30 mouse cellular contexts compared by ENCODE assay signal in genomic region chr4:139702914-139703313, GRCm38 (mm10). TPM values are rescaled to one million over a fixed set of nuclear protein-coding genes. Genes with fewer than 3 reads are reported as not detected.
"Had no signal": no experiment of that assay in that cellular context is flagged by ENCODE, and none has a peak within 500 bp of the region (broad histone marks: within the 10 kb centered on the region; RNA-seq: fewer than 3 reads in every experiment).

No protein-coding gene starts in this region.

- ATAC-seq: hindbrain, postnatal 0 days; intestine, embryonic 16.5 days had no signal

- DNase-seq: gastrocnemius, postnatal 14 days; gastrocnemius, postnatal 36 days; heart, adult 11 months; heart, adult 2 months; heart, postnatal 14 days; heart, postnatal 36 days; kidney, adult 11 months; kidney, adult 2 months; kidney, adult 9 months; kidney, postnatal 14 days; layer of hippocampus, adult 9-11 months; layer of hippocampus, postnatal 36 days had no signal

- H3K9me3 ChIP-seq: heart, embryonic 13.5 days; heart, embryonic 15.5 days; hindbrain, embryonic 13.5 days; hindbrain, embryonic 15.5 days; kidney, embryonic 15.5 days; limb, embryonic 10.5 days had no signal

- H3K4me1 ChIP-seq: heart, embryonic 13.5 days; heart, embryonic 15.5 days; hindbrain, embryonic 15.5 days had no signal

- H3K4me2 ChIP-seq: heart, embryonic 11.5 days; heart, embryonic 13.5 days; heart, embryonic 15.5 days; hindbrain, embryonic 13.5 days; hindbrain, embryonic 15.5 days; kidney, embryonic 15.5 days; limb, embryonic 12.5 days; liver, embryonic 11.5 days had no signal

- H3K27me3 ChIP-seq: hindbrain, embryonic 15.5 days had no signal

- H3K27ac ChIP-seq: heart, adult 2 months; heart, embryonic 13.5 days; heart, embryonic 15.5 days; hindbrain, embryonic 13.5 days; hindbrain, embryonic 15.5 days; hindbrain, postnatal 0 days; kidney, embryonic 15.5 days; kidney, postnatal 0 days; limb, embryonic 10.5 days; limb, embryonic 12.5 days; liver, embryonic 14.5 days had no signal

- H3K4me3 ChIP-seq: heart, adult 2 months; heart, embryonic 13.5 days; heart, embryonic 15.5 days; hindbrain, embryonic 13.5 days; hindbrain, embryonic 15.5 days; kidney, embryonic 15.5 days; limb, embryonic 10.5 days; limb, embryonic 12.5 days had no signal

- H3K9ac ChIP-seq: heart, embryonic 13.5 days; heart, embryonic 15.5 days; hindbrain, embryonic 13.5 days; hindbrain, embryonic 15.5 days; kidney, embryonic 15.5 days; limb, embryonic 12.5 days; liver, embryonic 14.5 days had no signal

- H3K36me3 ChIP-seq: heart, embryonic 13.5 days; heart, embryonic 15.5 days; hindbrain, embryonic 13.5 days; hindbrain, embryonic 15.5 days; kidney, embryonic 15.5 days; limb, embryonic 10.5 days; limb, embryonic 12.5 days had no signal

RNA-seq across cellular contexts. Expression of gene Tas1r2, which starts 49.6 kb away (rescaled TPM):
- polyA plus RNA-seq: gonadal fat pad, adult 2 months; heart, adult 2 months; heart, embryonic 11.5 days; heart, embryonic 13.5 days; heart, embryonic 15.5 days; heart, postnatal 0 days; hindbrain, embryonic 11.5 days; hindbrain, embryonic 13.5 days; hindbrain, embryonic 15.5 days; hindbrain, postnatal 0 days; intestine, embryonic 14.5 days; intestine, embryonic 16.5 days; kidney, embryonic 15.5 days; kidney, postnatal 0 days; large intestine, adult 2 months; limb, embryonic 10.5 days; limb, embryonic 12.5 days; liver, embryonic 11.5 days; liver, embryonic 14.5 days had no signal
